Mouse (Mus musculus) layer of hippocampus, adult 11-12 months (tissue): ENCODE data around the gene Srebf2.

Source experiments
- DNase-seq: peaks from one replicate; pipeline ENCODE4 v3.0.0; 2022; ENCODE audit warnings: low spot score

Gene Srebf2

DNA sequence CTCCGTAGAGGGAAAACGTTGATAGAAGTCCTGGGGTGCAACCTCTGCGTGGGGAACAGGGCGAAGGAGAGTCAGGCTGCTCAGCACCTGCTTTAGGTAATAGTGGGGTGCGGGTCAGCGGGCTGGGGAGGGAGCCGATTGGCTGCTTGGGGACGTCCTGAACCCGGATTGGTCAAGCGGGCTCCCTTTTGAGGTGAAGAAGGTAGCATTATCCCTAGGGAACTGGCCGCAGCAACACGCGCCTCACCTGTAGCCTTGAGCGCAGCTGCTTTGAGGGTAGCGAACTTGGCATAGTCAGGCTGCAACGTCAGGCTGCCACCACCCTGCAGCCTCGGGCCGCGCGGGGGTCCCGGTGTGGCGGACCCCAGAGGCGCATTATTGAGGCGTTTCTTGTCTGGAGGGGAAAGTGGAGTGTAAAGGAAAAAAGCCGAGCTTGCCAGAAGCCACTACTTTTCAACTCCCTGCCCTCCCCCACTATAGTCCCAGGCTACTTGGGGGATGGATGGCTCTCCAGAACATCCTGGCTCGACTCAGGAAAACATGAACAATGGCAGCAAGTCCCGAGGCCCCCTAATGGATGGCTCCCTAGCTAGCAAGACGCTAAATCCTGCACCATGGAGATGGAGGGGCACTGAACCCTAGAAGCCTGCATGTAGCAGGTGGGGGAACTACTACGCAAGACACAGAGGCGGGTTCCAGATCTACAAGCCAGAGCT lies 60.7 kb downstream of the Srebf2 start:
- DNase-seq = no peak

DNA sequence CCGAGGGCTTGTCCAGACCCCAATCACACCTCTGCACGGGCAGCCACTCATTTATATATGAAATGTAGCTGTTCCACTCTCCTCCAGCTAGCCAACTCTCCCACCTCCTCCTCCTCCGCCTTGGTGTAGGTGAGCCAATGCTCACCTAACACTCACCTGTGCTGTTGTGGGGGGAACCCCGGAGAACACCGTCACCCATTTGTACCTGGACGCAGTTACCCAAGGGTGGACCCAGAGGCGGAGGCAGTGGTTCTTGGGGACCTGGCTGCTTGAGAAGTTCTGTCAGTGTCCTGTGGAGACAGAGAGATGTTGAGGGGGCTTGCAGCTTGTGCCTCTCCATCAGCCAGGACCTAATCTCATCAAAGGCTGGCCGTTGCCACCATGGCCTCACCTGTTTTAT lies 61.3 kb downstream of the Srebf2 start:
- no peak for DNase-seq

DNA sequence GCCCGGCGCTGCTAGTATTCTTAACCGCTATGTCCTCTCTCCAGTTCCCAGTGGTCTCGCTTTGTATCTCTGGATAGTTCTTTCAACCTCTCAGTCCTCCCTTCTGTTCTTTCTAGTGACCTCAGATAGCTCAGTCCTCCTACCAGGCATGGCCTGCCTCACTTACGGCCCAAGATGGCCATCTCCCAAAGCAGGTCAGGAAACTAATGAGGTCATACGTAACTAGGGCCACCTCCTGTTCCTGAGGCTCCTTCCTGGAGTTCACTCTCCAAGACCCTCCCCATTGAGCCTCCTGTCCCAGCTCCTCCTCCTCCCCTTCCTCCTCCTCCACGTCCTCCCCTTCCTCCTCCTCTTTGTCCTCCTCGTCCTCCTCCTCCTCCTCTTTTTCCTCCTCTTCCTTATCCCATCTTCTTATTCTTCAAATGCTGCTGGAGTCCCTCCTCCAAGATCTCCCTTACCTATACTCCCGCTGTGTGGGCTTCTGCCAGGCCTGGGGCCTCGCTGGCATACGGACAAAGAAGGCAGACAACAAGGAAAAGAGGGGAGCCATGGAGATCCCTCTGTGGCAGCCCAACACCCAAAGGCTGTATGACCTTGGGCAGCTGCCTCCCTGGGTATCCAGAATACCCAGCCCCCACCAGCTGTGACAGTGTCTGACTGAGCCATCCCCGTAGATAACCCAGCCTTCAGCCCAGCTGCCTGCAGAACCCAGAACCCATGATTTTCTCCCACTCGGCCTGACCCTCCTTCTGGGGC lies 62.5 kb downstream of the Srebf2 start:
- DNase-seq = no peak

DNA sequence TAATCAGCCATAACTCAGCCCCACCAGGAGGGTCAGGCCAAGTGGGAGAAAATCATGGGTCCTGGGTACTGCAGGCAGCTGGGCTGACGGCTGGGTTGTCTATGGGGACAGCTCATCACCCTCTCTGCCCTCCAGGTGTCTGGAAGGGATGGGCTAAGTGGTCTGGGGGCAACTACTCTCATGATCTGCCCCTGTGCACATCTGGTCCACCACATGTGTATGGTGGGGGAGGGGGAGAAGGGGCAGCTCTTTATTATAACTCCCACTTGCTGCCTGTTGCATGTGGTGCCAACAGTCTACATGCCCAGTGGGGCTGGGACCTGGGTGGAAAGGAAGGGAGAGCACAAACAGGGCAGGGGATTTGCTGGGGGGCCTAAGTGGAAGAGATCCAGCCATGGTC lies 63.8 kb downstream of the Srebf2 start:
- DNase-seq = no peak

DNA sequence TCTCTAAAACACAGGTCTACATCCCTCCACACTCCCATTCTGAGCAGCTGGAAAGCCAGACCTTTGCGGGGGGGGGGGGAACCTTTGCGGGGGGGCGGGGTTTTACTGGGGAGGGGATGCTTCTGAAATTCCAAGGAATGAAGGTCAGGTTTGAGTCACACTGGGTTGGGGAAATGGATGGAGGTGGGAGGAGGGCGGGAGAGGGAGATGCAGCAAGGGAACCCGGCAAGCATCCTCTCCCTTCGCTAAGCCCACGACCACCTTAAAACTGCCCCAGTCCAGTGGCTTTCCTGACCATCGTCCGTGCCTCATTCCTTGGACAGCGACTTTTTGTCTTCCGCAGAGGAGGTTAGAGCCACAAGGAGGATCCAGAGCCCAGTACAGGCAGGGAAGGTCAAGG lies 64.3 kb downstream of the Srebf2 start:
- DNase-seq = no peak

DNA sequence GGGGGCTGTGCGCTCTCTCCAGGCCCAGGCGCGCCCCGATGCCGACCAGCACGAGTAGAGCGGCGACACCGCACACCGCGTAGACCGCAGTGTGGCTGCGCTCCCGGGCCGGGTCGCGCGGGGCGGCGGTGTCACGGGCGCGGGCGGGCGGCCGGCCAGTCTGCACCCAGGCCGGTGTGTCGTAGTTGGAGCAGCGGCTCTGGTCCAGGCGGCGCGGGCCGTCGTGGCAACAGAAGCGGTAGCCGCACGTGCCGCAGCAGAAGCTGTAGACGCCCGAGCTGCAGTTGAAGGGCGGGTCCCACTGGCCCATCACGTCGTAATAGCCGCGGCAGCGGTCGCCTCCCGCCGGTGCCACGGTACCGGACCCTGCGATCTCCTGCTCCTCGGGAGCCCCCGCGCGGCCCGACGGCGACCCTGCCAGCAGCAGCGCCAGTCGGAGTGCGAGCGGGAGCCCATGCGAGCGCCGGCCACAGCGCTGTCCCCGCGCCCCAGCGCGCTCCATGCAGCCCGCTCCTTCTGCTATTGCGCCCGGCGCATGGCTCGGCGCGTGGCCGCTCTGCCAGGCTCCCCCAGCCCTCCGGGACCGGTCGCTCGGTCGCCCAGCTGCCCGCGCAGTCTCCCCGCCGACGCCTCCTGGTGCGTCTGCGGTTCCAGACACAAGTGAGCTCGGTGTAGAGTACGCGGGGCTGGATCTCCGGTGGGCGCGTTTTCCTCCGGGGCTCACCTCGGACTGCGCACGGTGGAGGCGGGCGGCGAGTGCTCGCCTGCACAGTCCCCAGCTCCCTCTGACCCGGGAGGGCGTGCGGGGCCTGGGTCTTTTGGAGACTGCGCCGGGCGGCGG lies 65.2 kb downstream of the Srebf2 start:
- no peak for DNase-seq

DNA sequence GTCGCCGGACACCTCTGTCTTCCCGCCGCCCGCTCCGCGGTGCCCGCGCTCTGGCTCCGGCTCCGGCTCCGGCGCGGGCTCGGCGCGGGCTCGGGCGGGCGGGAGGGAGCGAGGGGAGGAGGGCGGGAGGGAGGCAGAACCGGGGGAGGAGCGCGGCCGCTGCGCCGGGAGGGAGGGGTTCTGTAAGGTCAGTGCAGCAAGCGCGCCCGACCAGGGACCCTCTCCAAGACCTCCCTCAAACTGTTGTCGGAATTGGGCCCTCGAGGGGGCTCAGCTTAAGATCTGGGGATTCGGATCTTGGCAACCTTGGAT lies 65.7 kb downstream of the Srebf2 start, which contains the start of gene Shisa8:
Gene Shisa8 (minus strand): TSS at position 64 of the 312 bp plus-strand sequence.
- no peak for DNase-seq

DNA sequence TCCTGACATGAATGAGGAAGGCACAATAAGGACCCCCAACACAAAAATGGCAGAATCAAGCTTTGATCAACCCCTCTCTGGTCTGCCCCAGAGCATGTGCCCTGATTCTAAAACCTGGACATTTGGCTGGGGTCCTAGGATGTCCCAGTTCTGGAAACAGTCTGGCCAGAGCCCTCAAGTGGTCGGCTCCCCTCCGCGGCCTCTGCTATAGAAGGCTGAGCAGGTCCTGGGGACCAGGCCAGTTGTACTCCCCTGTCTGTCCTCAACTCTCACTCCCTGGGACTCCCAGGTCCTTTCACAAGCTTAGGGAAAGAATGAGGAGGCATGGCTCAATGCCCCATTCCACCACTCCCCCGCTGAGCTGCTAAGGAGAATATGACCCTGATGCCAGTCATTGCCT lies 66.2 kb downstream of the Srebf2 start:
- DNase-seq = no peak

DNA sequence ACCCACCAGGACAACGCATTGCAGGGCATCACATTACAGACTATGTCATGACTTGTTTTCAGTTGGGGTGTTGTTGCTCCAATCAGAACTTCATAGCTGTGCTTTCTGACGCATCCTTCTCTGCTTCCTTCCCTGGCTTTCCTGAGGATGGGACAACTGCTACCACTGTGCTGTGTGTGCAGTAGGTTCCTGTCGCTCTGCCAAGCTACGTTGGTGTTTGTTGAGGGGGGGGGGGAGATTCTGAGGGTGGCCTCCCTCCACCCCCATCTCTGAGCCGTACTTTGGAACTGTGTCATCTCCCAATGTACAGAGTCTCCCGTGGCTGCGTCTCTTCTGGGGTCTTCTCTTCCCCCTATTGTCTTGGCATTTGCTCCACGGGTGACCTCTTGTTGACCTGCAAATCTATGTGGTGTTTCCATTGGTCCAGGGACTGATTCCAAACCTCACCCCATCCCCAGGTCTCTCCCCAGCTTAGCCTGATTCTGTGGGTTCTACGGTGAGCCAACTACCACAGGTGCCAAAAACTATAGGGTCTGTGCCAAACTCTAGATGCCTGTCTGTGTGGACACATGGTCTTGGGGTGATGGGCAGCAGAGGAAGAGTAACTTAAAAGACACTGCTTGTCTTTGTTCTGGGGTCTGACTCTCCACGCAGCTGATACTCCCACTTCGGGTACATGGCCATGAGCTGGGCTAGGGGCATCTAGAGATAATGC lies 68.5 kb downstream of the Srebf2 start:
- no peak for DNase-seq

DNA sequence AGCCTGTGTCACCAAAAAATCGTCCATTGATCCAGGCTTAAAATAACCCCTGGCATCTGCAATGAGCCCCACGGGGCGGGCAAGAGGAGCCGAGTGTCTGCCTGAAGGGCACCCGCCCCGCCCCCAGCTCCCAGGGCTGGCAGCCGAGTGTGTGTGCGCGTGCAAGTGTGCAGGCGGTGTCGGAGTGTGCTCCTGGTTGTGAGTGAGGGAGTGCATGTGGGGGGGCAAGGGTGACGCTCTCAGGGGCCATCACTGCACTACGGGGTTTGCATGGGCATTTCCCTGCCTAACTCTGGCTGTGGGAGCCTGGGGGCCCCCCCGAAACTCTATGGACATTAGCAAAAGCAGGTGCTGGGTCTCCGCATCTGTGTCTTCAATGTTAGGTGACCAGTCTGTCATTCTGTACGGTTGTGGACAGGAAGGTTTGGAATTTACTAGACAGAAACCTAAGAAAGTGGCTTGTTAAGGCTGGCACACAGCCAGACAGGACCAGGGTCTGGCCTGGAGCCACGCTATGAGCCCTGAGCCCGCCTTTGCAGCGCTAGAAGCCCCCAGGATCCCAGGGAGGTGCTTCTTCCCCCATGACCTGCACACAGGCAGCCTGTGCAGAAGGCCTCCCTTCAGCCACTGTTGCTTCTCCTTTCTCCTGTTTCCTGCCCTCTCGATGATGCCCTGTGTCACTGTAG lies 69.3 kb downstream of the Srebf2 start:
- DNase-seq = no peak

DNA sequence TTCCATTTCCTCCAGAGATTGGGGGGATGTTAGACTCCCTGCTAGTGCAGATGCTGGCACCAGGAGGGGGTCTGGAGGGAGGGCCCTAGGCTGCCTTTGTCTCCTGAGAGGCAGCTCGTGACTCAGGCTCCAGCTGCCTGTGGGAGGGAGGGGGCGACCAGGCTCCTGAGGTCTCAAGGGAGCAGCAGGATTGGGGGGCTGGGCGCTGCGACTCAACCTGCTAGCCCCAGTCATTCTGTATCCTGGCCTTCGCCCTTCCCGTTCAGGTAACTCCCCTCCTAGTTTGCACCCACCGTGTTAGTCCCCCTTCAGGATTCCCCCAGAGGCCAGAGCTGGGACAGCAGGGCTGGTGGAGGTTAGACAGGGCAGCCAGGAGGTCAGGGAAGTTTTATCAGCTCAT lies 70.1 kb downstream of the Srebf2 start:
- no peak for DNase-seq

DNA sequence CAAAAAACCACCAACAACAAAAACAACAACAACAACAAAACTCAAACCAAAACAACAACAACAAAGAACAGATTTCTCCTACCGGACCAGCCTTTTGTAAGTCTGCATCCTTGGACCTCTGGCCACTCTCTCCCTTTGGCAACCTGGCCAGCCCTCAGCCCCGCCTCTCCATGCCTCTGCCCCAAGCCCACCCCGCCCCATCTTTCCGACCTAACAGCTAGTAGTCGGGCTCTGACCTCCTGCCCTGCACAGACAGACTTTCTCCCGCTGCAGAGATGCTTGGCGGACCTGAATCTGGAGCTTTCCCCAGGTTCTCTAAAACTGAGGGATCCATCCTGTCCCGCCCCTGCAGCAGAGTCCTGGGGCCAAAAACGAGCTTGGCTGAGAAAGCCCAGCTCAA lies 71.0 kb downstream of the Srebf2 start:
- no peak for DNase-seq

DNA sequence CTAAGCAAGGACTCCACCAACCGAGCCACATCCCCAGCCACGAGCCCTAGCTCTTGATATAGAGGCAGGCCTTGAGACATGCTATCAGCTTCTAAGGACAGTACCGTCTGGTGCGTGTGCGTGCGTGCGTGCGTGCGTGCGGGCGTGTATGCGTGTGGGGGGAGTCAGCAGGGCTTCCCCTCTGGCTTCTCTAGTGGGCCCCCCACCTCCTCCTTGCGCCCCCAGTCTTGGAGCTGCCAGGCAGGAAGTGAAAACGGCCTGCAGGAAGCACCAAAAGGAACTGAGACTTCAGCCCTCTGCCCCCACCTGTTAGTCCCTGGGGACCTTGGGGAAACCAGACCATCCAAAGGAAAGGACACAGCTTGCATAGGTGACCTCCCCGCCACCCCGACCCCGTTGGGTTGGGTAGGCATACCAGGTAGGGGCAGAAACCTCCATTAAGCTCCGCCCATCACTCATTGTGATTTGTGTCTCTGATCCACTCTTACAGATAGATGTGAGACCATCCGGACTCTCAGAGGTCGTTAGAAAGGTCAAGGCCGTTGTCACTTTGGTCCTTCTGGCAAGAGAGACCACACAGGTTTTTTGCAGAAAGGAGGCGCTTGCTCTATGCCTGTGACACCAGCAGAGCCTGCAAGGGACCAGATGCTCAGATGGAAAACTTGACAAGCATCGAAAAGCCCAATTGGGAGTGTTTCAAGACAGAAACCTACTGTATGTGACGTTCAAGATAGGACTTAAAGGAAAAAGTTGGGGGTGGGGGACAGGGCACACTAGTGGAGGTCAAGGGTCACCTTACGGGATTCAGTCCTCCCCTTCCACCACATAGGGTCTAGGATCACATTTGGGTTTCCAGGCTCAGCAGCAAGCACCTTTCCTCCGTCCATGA lies 72.0 kb downstream of the Srebf2 start:
- DNase-seq = no peak

DNA sequence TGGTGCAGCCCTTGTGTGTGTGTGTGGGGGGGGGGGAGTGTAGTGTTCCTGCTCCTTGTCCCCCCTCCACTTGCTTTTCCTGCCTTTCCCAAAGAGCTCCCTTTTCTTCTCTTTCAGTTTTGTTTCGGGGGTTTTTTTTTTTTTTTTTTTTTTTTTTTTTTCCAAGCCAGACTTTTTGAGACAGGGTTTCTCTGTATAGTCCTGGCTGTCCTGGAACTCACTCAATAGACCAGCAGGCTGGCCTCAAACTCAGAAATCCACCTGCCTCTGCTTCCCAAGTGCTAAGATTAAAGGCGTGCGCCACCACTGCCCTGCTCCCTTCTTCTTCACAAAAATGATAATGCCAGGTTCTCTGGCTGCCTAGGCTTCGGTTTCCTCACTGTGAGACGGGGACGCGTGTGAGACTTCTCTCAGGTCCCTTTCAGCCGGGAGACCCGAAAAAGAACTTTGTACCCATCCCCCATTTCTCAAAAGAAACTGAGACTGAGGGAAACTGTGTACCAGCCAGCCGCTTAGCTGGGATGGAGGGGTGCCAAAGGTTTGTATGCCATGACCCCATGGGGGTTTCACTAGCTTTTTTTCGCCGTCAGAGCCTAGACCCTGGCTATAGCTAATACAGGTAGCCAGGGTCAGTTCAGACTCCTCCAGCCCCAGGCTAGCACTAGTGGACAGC lies 73.2 kb downstream of the Srebf2 start:
- DNase-seq = no peak

DNA sequence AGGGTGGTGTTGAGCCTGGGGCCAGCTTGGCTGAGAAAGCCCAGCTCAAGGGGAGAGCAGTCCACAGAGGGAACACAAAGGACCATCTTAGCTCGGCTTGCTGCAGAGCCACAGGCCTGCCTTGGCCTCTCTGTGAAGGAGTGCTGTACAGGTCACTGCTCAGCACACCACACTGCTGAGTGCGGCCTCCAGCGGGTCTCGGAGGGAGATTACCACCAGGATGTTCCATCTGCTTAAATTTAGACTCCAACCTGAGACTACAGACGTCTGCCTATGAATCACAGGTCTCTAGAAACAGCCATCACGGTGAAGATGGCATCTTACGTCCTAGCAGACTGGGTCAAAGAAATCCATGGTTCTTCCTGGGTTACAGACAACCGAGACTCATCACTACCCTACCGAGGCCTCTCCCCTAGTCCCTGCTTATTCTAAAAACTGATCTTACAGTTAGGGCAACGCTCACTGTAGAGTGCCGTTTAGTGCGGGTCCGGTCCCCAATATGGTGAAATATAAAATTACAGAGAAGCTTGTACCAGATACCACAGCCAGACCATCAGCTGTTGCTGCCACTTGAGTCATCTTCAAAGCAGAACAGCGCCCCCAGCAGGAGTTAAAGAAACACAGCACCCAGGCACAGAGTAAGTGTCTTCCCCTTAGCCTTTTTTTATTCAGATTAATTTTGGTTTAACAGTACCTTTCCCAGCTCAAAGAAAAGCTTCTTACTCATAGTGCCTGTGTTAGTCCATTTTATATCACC lies 74.3 kb downstream of the Srebf2 start:
- no peak for DNase-seq

DNA sequence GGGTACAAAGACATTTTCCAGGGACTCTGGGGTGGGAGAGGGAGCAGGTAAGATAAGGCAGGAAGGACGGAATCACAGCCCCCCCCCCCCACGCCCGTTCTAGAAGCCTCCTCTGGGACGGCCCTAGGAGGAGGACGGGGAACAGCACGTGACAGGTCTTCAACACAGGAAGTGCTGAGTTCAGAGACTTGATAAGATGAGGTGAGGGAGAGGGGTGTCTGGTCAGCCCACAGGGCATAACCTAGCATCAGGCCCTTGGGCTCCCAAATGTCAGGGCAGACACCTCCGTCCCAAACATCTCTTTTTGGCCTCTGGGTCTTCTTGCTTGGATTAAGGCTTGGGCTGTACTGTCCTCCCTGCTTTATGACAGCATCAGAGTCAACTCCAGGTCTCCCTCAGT lies 76.3 kb downstream of the Srebf2 start:
- no peak for DNase-seq

DNA sequence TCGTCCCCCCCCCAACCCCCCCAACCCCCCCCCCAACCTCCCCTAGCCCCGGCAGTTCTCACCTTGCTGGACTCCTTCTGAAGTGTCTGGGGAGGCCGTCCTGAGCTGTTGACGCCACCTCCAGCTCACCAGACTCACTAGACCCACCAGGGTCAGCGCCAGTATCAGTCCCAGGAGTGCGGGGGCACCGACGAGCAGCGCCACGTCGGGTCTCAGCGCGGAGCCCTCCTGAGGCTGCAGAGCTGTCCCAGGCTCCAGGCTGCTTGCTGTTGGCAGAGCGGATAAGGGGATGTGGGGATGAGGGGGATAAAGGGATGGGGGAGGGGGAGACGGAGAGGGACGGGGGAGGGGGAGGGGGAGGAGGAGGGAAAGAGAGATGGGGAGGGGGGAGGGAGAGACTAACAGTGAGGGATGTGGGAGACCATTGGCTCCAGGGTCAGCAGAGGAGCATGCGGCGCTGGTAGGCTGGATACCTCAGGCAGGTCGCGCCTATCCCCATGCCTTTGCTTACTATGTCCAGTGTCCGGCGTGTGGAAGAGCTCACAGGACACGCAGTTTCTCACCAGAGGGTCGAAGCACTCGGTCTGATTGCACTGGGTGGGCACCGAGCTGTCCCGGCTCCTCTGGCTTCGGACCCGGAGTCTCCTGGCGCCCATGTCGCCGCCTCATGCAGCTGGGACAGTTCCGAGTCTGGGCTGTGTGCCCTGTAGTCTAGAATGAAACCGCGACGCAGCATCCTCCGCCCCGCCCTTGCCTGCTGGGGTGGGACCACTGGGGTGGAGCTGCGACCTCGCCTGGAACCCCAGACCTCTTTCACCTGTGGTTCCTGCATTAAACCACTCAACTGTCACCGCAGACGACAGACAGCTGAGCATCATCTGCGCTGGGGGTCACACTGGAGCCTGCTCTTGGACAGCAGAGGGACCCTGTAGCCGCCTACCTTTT lies 76.9 kb downstream of the Srebf2 start, which contains the start of gene Tnfrsf13c:
Gene Tnfrsf13c (minus strand): TSS at position 713 of the 945 bp plus-strand sequence.
- no peak for DNase-seq

DNA sequence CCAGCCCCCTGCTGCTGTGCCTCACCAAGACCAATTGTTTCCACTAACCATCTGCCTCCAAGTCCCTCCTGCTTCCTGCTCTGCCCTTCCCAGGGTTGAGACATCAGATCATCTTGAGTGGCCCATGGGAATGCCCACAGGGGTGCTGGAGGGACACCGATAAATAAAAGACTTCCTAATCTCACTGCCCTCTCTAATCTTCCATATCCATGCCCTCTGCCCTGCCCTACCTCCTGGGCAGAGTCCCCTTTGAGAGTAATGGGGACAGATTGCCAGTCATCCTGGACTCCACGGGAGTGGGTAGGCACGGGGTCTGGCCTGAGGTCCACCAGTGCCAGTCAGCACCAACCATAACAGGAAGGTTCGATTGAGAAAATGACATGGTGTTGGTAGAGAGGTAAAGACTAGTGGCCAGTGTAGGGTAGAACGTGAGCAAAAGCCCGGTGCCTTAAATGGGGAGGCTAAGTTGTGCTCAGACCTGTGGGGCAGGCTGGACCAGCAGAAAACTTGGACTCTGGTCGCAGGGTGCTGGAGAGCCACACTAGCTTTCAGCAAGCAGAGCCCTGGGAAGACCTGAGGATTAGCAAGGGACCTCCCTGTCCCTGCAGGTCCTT lies 77.7 kb downstream of the Srebf2 start:
- DNase-seq = no peak
